Mouse (Mus musculus): ENCODE measurements around the gene Osbpl8.

DNA sequence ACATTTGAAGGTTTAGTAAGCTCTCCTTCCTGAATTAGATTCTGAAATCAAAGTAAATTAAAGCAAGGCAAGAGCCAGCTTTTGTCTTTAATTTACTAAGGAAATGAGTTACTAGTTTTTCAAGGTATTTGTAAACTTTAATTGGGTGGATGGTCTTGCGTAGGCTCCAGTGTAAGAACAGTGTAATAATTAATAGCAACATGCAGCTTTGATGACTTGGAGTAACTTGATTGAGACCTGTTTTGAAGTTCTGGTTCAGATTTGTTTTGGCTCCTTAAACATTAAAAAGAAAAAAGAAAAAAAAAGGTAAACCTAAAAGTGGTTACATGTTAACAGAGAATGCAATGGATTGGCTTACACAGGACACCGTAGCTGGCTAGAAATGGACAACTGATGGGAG lies 40.9 kb downstream of the Osbpl8 start:
- no peak for TF ChIP-seq CTCF (IDR thresholded peaks at IDR 0.05)
- TF ChIP-seq POLR2A (IDR thresholded peaks at IDR 0.05; ENCODE audit: insufficient read depth, low read depth, low read length) = no peak

Data from heart, adult 2 months (tissue).